Mouse (Mus musculus): ENCODE measurements at regions not wholly inside any gene's neighbourhood (a gene's known extent, or its start where the extent isn't known, plus 50 kb on each side); places are given as distances from the start of the nearest gene placed in this dataset.

- TF ChIP-seq CTCF (IDR thresholded peaks at IDR 0.05) (no peak), EP300 (IDR thresholded peaks at IDR 0.05) (no peak)
Observed at GRCm38 (mm10) chr5:101040488-101040887, 195.0 kb downstream of the Gpat3 start.

Data from lung, postnatal 0 days (tissue).